Mouse (Mus musculus) liver, embryonic 16.5 days (tissue): ENCODE measurements around the gene Hmgcr. TPM values are rescaled to one million over a fixed set of nuclear protein-coding genes. Genes with fewer than 3 reads are reported as not detected.
A peak's percentile ranks its signal among the peaks of the same experiment; 100 is the strongest.
"Not testable (repeated sequence)": the region's sequence is repeated elsewhere in the genome, so short reads cannot be mapped to it uniquely, and the experiment has no call there.

Experiments
- ATAC-seq: fragments of 200-750 bp; cut with Nextera tagmentation; 2 replicates; pipeline ENCODE4 v1.8.0; 2017; ENCODE audit warnings: low read depth, mild to moderate bottlenecking, moderate number of reproducible peaks, moderate library complexity
- H3K27ac ChIP-seq: fragments of 300-500 bp; sonication (generic); 2 replicates; pipeline ENCODE4 v1.5.1; 2014; ENCODE audit warnings: mild to moderate bottlenecking, low read length
- H3K27me3 ChIP-seq: fragments of 300-500 bp; sonication (generic); 2 replicates; pipeline ENCODE4 v1.6.1; 2014; ENCODE audit warnings: low read depth, low read length, mixed read lengths; ENCODE audit not compliant: control insufficient read depth, insufficient read depth
- H3K36me3 ChIP-seq: fragments of 300-500 bp; sonication (generic); 2 replicates; pipeline ENCODE4 v1.6.1; 2014; ENCODE audit warnings: mild to moderate bottlenecking; ENCODE audit not compliant: control insufficient read depth, insufficient read depth
- H3K4me1 ChIP-seq: fragments of 300-500 bp; sonication (generic); 2 replicates; pipeline ENCODE4 v1.6.1; 2014; ENCODE audit warnings: low read depth, low read length, mixed read lengths; ENCODE audit not compliant: control insufficient read depth
- H3K4me2 ChIP-seq: fragments of 300-500 bp; sonication (generic); 2 replicates; pipeline ENCODE4 v1.6.1; 2014; ENCODE audit warnings: low read depth, low read length, mixed read lengths
- H3K4me3 ChIP-seq: fragments of 300-500 bp; sonication (generic); 2 replicates; pipeline ENCODE4 v1.5.1; 2014; ENCODE audit warnings: low read depth, mild to moderate bottlenecking, low read length
- H3K9ac ChIP-seq: fragments of 300-500 bp; sonication (generic); 2 replicates; pipeline ENCODE4 v1.6.1; 2014; ENCODE audit warnings: low read depth, low read length
- H3K9me3 ChIP-seq: fragments of 300-500 bp; sonication (generic); replicated peaks from 2 replicates; pipeline ENCODE4 v1.6.1; 2016; ENCODE audit warnings: low read length; ENCODE audit not compliant: control insufficient read depth
- WGBS: fragments of 180-500 bp; shearing (Covaris S2); extraction: QIAGEN DNeasy Blood & Tissue Kit; methylation state at CpG from one replicate; pipeline ENCODE4 v1.1.7; 2014; ENCODE audit not compliant: insufficient replicate concordance; 5-methylcytosine and 5-hydroxymethylcytosine counted together
- polyA plus RNA-seq: library from polyadenylated mRNA; unstranded; fragments of >200 nt; fragmentation: Nextera tagmentation; extraction: Ambion mirVana; gene quantifications from 2 replicates; pipeline ENCODE4 v1.2.1, GENCODE M21; 2015

Gene Hmgcr
- polyA plus RNA-seq, 1 experiment from 2014 or later = 98.2 TPM

DNA sequence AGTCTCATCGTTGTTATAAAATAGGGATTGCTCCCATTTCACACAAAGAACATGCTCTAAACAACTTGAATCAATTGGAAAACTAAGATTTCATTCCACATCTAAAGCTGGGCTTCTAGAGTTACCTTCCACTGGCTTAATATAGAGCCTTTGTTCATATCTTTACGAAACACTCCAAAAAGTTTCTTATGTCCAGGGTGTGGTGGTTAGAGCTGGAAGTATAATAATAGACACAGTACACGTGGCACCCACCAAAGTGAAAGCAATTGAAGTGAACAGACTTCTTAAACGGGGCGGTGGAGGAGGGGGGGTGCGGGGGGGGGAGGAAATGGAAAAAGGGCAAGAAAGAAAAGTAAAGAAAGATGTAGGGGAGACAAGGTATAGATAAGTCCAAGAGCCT lies 1.5 kb upstream of the Hmgcr start:
- no peak overlapping the region for H3K4me2 ChIP-seq
- no peak overlapping the region for H3K9ac ChIP-seq
- no peaks in the 10 kb centered on the region for H3K27me3 ChIP-seq
- peaks cover 23% of the 10 kb centered on the region for H3K4me1 ChIP-seq
- no peak for ATAC-seq
- no peak overlapping the region for H3K4me3 ChIP-seq
- no peaks in the 10 kb centered on the region for H3K9me3 ChIP-seq
- WGBS = 30% methylated on average over 6 of the region's 6 CpGs
- no peak overlapping the region for H3K27ac ChIP-seq
- no peaks in the 10 kb centered on the region for H3K36me3 ChIP-seq

- Histone ChIP-seq H3K27ac (peak overlapping the region; percentile 80), H3K4me3 (no peak overlapping the region), H3K27me3 (no peaks in the 10 kb centered on the region), H3K9ac (no peak overlapping the region), H3K4me2 (no peak overlapping the region), H3K9me3 (no peaks in the 10 kb centered on the region), H3K4me1 (peaks cover 23% of the 10 kb centered on the region), H3K36me3 (no peaks in the 10 kb centered on the region)
- ATAC-seq = no peak
- 85% methylated on average over 5 of the region's 5 CpGs for WGBS
Measured at GRCm38 (mm10) chr13:96671906-96672234, 1.1 kb upstream of the Hmgcr start.

DNA sequence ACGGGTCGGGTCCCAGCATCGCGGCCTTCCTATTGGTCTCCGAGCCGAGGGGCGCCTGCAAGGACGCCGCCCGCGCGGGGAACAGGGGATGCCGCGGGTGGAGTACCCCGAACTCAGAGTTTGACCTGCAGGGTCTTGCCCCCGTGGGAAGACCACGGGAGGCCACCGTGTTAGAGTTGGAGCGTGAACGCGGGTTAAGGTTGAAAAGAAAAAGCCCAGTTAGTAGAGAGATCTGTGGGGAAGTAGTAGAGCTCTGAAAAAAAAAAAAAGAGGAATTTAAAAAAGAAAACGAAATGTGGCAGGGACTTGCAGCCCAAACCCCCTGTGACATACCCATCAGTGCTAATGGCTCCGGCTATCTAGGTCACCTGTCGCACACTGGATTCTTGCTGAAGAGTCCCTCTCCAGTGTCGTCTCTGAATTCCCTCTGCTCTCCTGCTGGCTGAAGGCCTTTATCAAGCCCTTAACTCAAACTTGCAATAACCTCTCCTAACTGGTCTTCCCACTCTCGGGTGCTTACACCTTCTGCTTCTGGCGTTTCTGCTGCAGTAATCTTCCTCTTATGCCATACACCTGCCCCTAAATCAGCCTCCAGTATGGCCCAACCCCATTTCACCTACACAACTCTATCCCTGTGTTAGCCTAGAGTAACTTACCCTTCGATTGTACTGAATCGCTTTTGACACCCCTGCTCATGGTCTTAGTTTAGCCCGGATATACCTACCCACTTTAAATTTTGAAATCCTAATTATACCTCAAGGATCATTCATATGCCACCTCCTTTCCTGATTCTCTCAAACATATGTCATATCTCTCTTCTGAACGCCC lies 556 bp upstream of the Hmgcr start:
- Histone ChIP-seq H3K9me3 (no peaks in the 10 kb centered on the region), H3K27ac (peak overlapping the region; percentile 80), H3K27me3 (no peaks in the 10 kb centered on the region), H3K4me3 (peak overlapping the region; percentile 99), H3K4me1 (peaks cover 23% of the 10 kb centered on the region), H3K9ac (peak overlapping the region; percentile 66), H3K4me2 (peak overlapping the region; percentile 88), H3K36me3 (no peaks in the 10 kb centered on the region; the same call in 1 of the 2 replicates)
- WGBS = 10% methylated on average over 31 of the region's 31 CpGs
- no peak for ATAC-seq

DNA sequence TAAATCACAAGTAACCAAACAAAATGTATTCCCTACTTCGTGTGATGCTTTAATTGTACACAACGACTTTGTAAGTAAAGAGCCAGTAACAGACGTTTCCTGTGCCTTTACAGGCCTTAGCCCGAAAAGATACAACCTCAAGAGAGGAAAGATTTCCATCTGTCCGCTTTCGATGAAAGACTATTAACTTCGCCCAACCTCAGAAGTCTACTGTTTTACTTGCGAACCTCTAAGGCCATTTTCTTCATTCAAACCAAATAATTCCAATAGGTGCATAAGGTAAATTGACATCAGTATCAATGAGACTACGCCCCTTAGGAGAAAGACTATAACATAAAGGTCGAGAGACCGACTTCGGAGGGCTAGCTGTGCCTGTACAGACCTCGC lies 724 bp downstream of the Hmgcr start:
- peak overlapping the region; percentile 99 for H3K9ac ChIP-seq
- no peaks in the 10 kb centered on the region for H3K27me3 ChIP-seq
- H3K36me3 ChIP-seq = peaks cover 11% of the 10 kb centered on the region
- H3K4me2 ChIP-seq = peak overlapping the region; percentile 80
- H3K9me3 ChIP-seq = no peaks in the 10 kb centered on the region
- peaks cover 25% of the 10 kb centered on the region for H3K4me1 ChIP-seq
- peak overlapping the region; percentile 95 for H3K27ac ChIP-seq
- WGBS = 1% methylated on average over 13 of the region's 13 CpGs
- peak overlapping the region; percentile 99 for H3K4me3 ChIP-seq
- no peak for ATAC-seq

- 65% methylated on average over 7 of the region's 7 CpGs for WGBS
- no peak overlapping the region for H3K9ac ChIP-seq
- H3K4me3 ChIP-seq = no peak overlapping the region
- peak overlapping the region; percentile 51 for H3K27ac ChIP-seq
- H3K4me1 ChIP-seq = peaks cover 11% of the 10 kb centered on the region
- no peaks in the 10 kb centered on the region for H3K27me3 ChIP-seq
- H3K4me2 ChIP-seq = no peak overlapping the region; the same call in 1 of the 2 replicates
- peaks cover 53% of the 10 kb centered on the region for H3K36me3 ChIP-seq
- peak; percentile 38; the same call in 1 of the 2 replicates for ATAC-seq
- no peaks in the 10 kb centered on the region for H3K9me3 ChIP-seq
Measured at GRCm38 (mm10) chr13:96664419-96664974, 6.2 kb downstream of the Hmgcr start.

GRCm38 (mm10) chr13:96663120-96663519 lies 7.6 kb downstream of the Hmgcr start:
- WGBS = 77% methylated on average over 4 of the region's 4 CpGs
- H3K27me3 ChIP-seq, H3K27ac ChIP-seq, H3K4me2 ChIP-seq, ATAC-seq, H3K9me3 ChIP-seq, H3K9ac ChIP-seq, H3K4me3 ChIP-seq, H3K4me1 ChIP-seq: not testable (repeated sequence)
- peaks cover 65% of the 10 kb centered on the region for H3K36me3 ChIP-seq

- Histone ChIP-seq H3K9ac (no peak overlapping the region), H3K36me3 (peaks cover 77% of the 10 kb centered on the region), H3K4me2 (no peak overlapping the region), H3K27me3 (no peaks in the 10 kb centered on the region), H3K9me3 (no peaks in the 10 kb centered on the region), H3K4me1 (peaks cover 3% of the 10 kb centered on the region; the same call in 1 of the 2 replicates), H3K4me3 (no peak overlapping the region), H3K27ac (no peak overlapping the region)
- no peak for ATAC-seq
- 74% methylated on average over 10 of the region's 10 CpGs for WGBS
Measured at GRCm38 (mm10) chr13:96660095-96660860, 10.5 kb downstream of the Hmgcr start.

- WGBS = 79% methylated on average over 7 of the region's 7 CpGs
- H3K36me3 ChIP-seq = peaks cover 78% of the 10 kb centered on the region
- H3K4me2 ChIP-seq = no peak overlapping the region
Measured at GRCm38 (mm10) chr13:96658936-96659335, 11.8 kb downstream of the Hmgcr start.

More at GRCm38 (mm10) chr13:96658936-96659335, 11.8 kb downstream of the Hmgcr start:
- no peaks in the 10 kb centered on the region; the same call in 1 of the 2 replicates for H3K4me1 ChIP-seq
- no peaks in the 10 kb centered on the region for H3K27me3 ChIP-seq
- H3K9me3 ChIP-seq = no peaks in the 10 kb centered on the region
- no peak overlapping the region for H3K4me3 ChIP-seq
- no peak overlapping the region for H3K27ac ChIP-seq
- ATAC-seq = 0 out of 2 replicates have a peak, but pooled peaks have one; percentile 35
- H3K9ac ChIP-seq = no peak overlapping the region
